Mouse (Mus musculus) liver, postnatal 0 days (tissue): Measurements from ENCODE around the gene Gm13030. TPM values are rescaled to one million over a fixed set of nuclear protein-coding genes. Genes with fewer than 3 reads are reported as not detected.

ENCODE experiments used
- ATAC-seq: fragments of 200-750 bp; cut with Nextera tagmentation; 2 replicates; pipeline ENCODE4 v1.8.0; 2017; ENCODE audit warnings: mild to moderate bottlenecking, moderate library complexity
- DNase-seq: peaks from one replicate; pipeline ENCODE4 v3.0.0-alpha.2; 2016
- H3K27ac ChIP-seq: fragments of 300-500 bp; sonication (generic); 2 replicates; pipeline ENCODE4 v1.5.1; 2014; ENCODE audit warnings: antibody characterized with exemption, moderate library complexity, mild to moderate bottlenecking, low read depth
- H3K27me3 ChIP-seq: fragments of 300-500 bp; sonication (generic); 2 replicates; pipeline ENCODE4 v1.6.1; 2014; ENCODE audit warnings: low read length, control low read depth, mixed read lengths; ENCODE audit not compliant: insufficient read depth
- H3K36me3 ChIP-seq: fragments of 300-500 bp; sonication (generic); replicated peaks from 2 replicates; pipeline ENCODE4 v1.6.1; 2014; ENCODE audit warnings: mild to moderate bottlenecking, control low read depth, low read length, moderate library complexity, mixed read lengths; ENCODE audit not compliant: insufficient read depth
- H3K4me1 ChIP-seq: fragments of 300-500 bp; sonication (generic); 2 replicates; pipeline ENCODE4 v1.6.1; 2014; ENCODE audit warnings: antibody characterized with exemption, mild to moderate bottlenecking, control low read depth; ENCODE audit not compliant: insufficient read depth
- H3K4me2 ChIP-seq: fragments of 300-500 bp; sonication (generic); 2 replicates; pipeline ENCODE4 v1.6.1; 2014; ENCODE audit warnings: low read depth, mild to moderate bottlenecking, low read length, moderate library complexity, mixed read lengths
- H3K4me3 ChIP-seq: fragments of 300-500 bp; sonication (generic); 2 replicates; pipeline ENCODE4 v1.5.1; 2014; ENCODE audit warnings: low read depth, low read length
- H3K9ac ChIP-seq: fragments of 300-500 bp; sonication (generic); replicated peaks from 2 replicates; pipeline ENCODE4 v1.6.1; 2014; ENCODE audit warnings: mild to moderate bottlenecking, moderate library complexity
- H3K9me3 ChIP-seq: fragments of 300-500 bp; sonication (generic); 2 replicates; pipeline ENCODE4 v1.6.1; 2016; ENCODE audit warnings: mild to moderate bottlenecking, control low read depth, low read length, mixed read lengths
- CTCF ChIP-seq: sonication (generic); IDR thresholded peaks from 2 replicates; pipeline ENCODE4 v1.5.1; 2016; ENCODE audit warnings: antibody characterized with exemption, low read depth
- EP300 ChIP-seq: IDR thresholded peaks from 2 replicates; pipeline ENCODE4 v1.6.1; 2016; ENCODE audit warnings: antibody characterized with exemption, low read depth, mild to moderate bottlenecking
- WGBS: fragments of 180-500 bp; shearing (Covaris S2); extraction: QIAGEN DNeasy Blood & Tissue Kit; methylation state at CpG from one replicate; pipeline ENCODE4 v1.1.7; 2014; ENCODE audit not compliant: insufficient replicate concordance; 5-methylcytosine and 5-hydroxymethylcytosine counted together
- polyA plus RNA-seq: library from polyadenylated mRNA; unstranded; fragments of >200 nt; fragmentation: Nextera tagmentation; extraction: Ambion mirVana; gene quantifications from 2 replicates; pipeline ENCODE4 v1.2.1, GENCODE M21; 2015

The Gm13030 gene
- polyA plus RNA-seq, 1 experiment from 2014 or later = not detected

DNA sequence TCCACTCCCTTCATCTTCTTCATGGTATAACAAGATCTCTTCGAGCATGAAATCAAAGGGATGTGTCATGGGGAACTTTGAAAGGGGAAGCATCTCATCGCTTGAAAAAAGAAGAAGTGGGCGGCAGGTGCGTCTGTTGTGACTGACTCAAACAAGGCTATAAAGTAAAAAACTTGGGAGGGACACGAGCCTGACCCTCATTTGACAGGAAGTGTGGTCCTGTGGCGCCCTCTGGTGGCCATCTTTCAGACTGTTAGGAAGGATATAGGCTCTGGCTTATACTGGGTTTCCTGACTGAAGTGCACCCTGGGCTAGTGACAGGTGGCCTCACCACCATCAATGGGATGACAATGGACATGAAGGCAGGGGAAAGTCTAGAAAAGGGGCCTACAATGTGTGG lies 10.5 kb upstream of the Gm13030 start:
- H3K27ac ChIP-seq = no peak overlapping the region
- no peak for TF ChIP-seq EP300
- TF ChIP-seq CTCF = peak; percentile 91
- peak; percentile 88 for DNase-seq
- H3K4me1 ChIP-seq = no peaks in the 10 kb centered on the region
- H3K9ac ChIP-seq = no peak overlapping the region
- H3K27me3 ChIP-seq = no peaks in the 10 kb centered on the region
- H3K36me3 ChIP-seq = no peaks in the 10 kb centered on the region
- ATAC-seq = peak; percentile 62; the same call in 1 of the 2 replicates
- 6% methylated on average over 6 of the region's 6 CpGs for WGBS
- no peak overlapping the region for H3K4me2 ChIP-seq
- H3K4me3 ChIP-seq = no peak overlapping the region
- H3K9me3 ChIP-seq = no peaks in the 10 kb centered on the region

DNA sequence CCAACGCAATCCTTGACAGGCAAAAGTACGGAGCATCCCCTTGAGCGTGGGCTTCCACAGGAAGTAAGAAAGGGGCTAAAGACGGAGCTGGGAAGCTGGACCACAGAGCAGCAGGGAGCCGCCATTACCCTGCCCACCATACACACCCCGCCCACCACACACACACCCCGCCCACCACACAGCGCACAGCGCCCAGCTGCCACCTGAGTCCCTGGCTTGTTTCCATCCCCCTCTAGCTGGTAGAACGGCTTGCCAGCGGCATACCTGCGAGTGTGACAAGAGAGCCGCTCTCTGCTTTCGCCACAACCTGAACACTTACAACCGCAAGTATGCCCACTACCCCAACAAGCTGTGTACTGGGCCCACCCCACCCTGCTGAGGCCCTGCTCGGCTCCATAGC lies 8.4 kb upstream of the Gm13030 start:
- no peak for ATAC-seq
- no peak for DNase-seq
- Histone ChIP-seq H3K9me3 (no peaks in the 10 kb centered on the region), H3K9ac (no peak overlapping the region), H3K4me2 (no peak overlapping the region), H3K27ac (no peak overlapping the region), H3K4me1 (no peaks in the 10 kb centered on the region), H3K27me3 (no peaks in the 10 kb centered on the region), H3K4me3 (no peak overlapping the region), H3K36me3 (no peaks in the 10 kb centered on the region)
- 13% methylated on average over 13 of the region's 16 CpGs for WGBS
- TF ChIP-seq CTCF (no peak), EP300 (no peak)

- DNase-seq = no peak
- Histone ChIP-seq H3K27me3 (no peaks in the 10 kb centered on the region), H3K4me2 (no peak overlapping the region), H3K9me3 (no peaks in the 10 kb centered on the region), H3K9ac (no peak overlapping the region), H3K4me3 (no peak overlapping the region), H3K4me1 (no peaks in the 10 kb centered on the region), H3K36me3 (no peaks in the 10 kb centered on the region), H3K27ac (no peak overlapping the region)
- WGBS = 59% methylated on average over 7 of the region's 7 CpGs
- TF ChIP-seq CTCF (no peak), EP300 (no peak)
- no peak for ATAC-seq
These were observed 7.2 kb upstream of the Gm13030 start for GRCm38 (mm10) chr4:138880811-138881584.

- no peaks in the 10 kb centered on the region for H3K4me1 ChIP-seq
- no peak overlapping the region for H3K9ac ChIP-seq
- H3K4me2 ChIP-seq = no peak overlapping the region
- DNase-seq (no peak), ATAC-seq (no peak)
- no peaks in the 10 kb centered on the region for H3K36me3 ChIP-seq
- TF ChIP-seq CTCF (no peak), EP300 (no peak)
- H3K9me3 ChIP-seq = no peaks in the 10 kb centered on the region
- 76% methylated on average over 11 of the region's 11 CpGs for WGBS
- no peaks in the 10 kb centered on the region for H3K27me3 ChIP-seq
- no peak overlapping the region for H3K4me3 ChIP-seq
- H3K27ac ChIP-seq = no peak overlapping the region
These were observed 6.0 kb upstream of the Gm13030 start for GRCm38 (mm10) chr4:138879808-138880207.

- DNase-seq = no peak
- Histone ChIP-seq H3K27me3 (no peaks in the 10 kb centered on the region), H3K4me1 (no peaks in the 10 kb centered on the region), H3K27ac (no peak overlapping the region), H3K4me2 (no peak overlapping the region), H3K9ac (no peak overlapping the region), H3K9me3 (no peaks in the 10 kb centered on the region), H3K36me3 (no peaks in the 10 kb centered on the region), H3K4me3 (no peak overlapping the region)
- TF ChIP-seq EP300 (no peak), CTCF (no peak)
- WGBS = 49% methylated on average over 8 of the region's 8 CpGs
- no peak for ATAC-seq
These were observed 5.0 kb upstream of the Gm13030 start for GRCm38 (mm10) chr4:138878783-138879182.

DNA sequence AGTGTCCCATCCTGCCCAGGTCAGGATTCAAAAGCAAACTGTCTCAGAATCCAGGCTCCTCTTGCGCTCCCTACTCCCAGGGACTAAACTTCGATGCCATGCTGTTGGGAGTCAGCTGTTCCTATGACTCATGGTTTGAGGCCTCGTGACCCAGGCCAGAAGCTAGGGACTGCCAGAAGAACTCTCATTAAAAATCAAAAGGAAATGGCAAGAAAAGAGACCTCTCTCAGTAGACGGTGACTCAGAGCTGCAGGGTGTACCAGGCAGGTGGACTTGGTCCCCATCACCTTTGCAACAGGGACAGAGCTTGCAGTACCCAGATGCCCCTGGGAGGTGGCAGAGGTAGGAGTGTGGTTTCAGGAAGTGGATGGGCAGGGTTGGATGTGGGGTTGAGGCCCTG lies 4.0 kb upstream of the Gm13030 start, which contains the start of gene Pla2g2e:
TSS of gene Pla2g2e (plus strand) at position 212 of the 400 bp plus-strand sequence.
- WGBS = 68% methylated on average over 4 of the region's 4 CpGs
- H3K36me3 ChIP-seq = no peaks in the 10 kb centered on the region
- H3K27ac ChIP-seq = no peak within 1 kb of the TSS
- no peaks in the 10 kb centered on the region for H3K9me3 ChIP-seq
- no peaks in the 10 kb centered on the region for H3K27me3 ChIP-seq
- H3K9ac ChIP-seq = no peak within 1 kb of the TSS
- DNase-seq (no peak), ATAC-seq (no peak)
- H3K4me2 ChIP-seq = no peak within 1 kb of the TSS
- H3K4me3 ChIP-seq = no peak within 1 kb of the TSS
- TF ChIP-seq CTCF = no peak
- no peak for TF ChIP-seq EP300
- no peaks in the 10 kb centered on the region for H3K4me1 ChIP-seq
